Mouse (Mus musculus): Measurements from ENCODE around the gene B4galt3.

GRCm38 (mm10) chr1:171271622-171272021 lies 1.5 kb downstream of the B4galt3 start:
- no peak for TF ChIP-seq CTCF (IDR thresholded peaks at IDR 0.05; ENCODE audit: low read depth, low read length)
- no peak for TF ChIP-seq POLR2A (IDR thresholded peaks at IDR 0.05; ENCODE audit: extremely low read depth, insufficient read depth, low read length)

Data from liver, adult 2 months (tissue).